Mouse (Mus musculus) lung, adult 2 months (tissue): ENCODE results near the gene Ncor2.

ENCODE experiments used
- CTCF ChIP-seq: fragments of 200-500 bp; IDR thresholded peaks from 2 replicates; pipeline ENCODE4 v1.5.1; 2011; ENCODE audit warnings: mild to moderate bottlenecking, low read length, control low read depth; ENCODE audit not compliant: insufficient read depth
- POLR2A ChIP-seq: fragments of 200-500 bp; IDR thresholded peaks from 2 replicates; pipeline ENCODE4 v1.6.1; 2011; ENCODE audit warnings: low read depth, mild to moderate bottlenecking, control low read depth, low read length, borderline replicate concordance; ENCODE audit errors: extremely low read depth

GRCm38 (mm10) chr5:125168101-125168500 lies 10.9 kb downstream of the Ncor2 start:
- no peak for TF ChIP-seq POLR2A
- no peak for TF ChIP-seq CTCF
